Mouse (Mus musculus) erythroblast, embryonic 14.5 days (primary cell): ENCODE data around the gene Rgl1. TPM values are rescaled to one million over a fixed set of nuclear protein-coding genes. Genes with fewer than 3 reads are reported as not detected.

Source experiments
- H3K27me3 ChIP-seq: 2 replicates; pipeline ENCODE4 v1.6.1; 2012; ENCODE audit warnings: inconsistent platforms; ENCODE audit not compliant: control insufficient read depth
- H3K36me3 ChIP-seq: 2 replicates; pipeline ENCODE4 v1.6.1; 2012; ENCODE audit warnings: mild to moderate bottlenecking, inconsistent platforms; ENCODE audit not compliant: control insufficient read depth
- H3K4me1 ChIP-seq: 2 replicates; pipeline ENCODE4 v1.6.1; 2012; ENCODE audit warnings: inconsistent platforms; ENCODE audit not compliant: control insufficient read depth
- H3K4me3 ChIP-seq: replicated peaks from 2 replicates; pipeline ENCODE3; 2012; ENCODE audit warnings: moderate library complexity, mild to moderate bottlenecking, inconsistent platforms
- H3K9me3 ChIP-seq: 2 replicates; pipeline ENCODE4 v1.6.1; 2012; ENCODE audit warnings: low read length, inconsistent platforms, mixed read lengths; ENCODE audit not compliant: control insufficient read depth
- GATA1 ChIP-seq: IDR thresholded peaks from 2 replicates; pipeline ENCODE4 v1.6.1; 2012; ENCODE audit warnings: low read length, inconsistent platforms, mixed read lengths
- TAL1 ChIP-seq: IDR thresholded peaks from 3 replicates; pipeline ENCODE4 v1.6.1; 2012; ENCODE audit warnings: low read length, inconsistent platforms, mixed read lengths
- polyA plus RNA-seq: library from polyadenylated mRNA; stranded (reverse); fragments of >175 nt; gene quantifications from 2 replicates; pipeline ENCODE4 v1.2.3, GENCODE M21; 2012

The Rgl1 gene
- 0.03 and 0.07 TPM in 2 replicates for polyA plus RNA-seq

DNA sequence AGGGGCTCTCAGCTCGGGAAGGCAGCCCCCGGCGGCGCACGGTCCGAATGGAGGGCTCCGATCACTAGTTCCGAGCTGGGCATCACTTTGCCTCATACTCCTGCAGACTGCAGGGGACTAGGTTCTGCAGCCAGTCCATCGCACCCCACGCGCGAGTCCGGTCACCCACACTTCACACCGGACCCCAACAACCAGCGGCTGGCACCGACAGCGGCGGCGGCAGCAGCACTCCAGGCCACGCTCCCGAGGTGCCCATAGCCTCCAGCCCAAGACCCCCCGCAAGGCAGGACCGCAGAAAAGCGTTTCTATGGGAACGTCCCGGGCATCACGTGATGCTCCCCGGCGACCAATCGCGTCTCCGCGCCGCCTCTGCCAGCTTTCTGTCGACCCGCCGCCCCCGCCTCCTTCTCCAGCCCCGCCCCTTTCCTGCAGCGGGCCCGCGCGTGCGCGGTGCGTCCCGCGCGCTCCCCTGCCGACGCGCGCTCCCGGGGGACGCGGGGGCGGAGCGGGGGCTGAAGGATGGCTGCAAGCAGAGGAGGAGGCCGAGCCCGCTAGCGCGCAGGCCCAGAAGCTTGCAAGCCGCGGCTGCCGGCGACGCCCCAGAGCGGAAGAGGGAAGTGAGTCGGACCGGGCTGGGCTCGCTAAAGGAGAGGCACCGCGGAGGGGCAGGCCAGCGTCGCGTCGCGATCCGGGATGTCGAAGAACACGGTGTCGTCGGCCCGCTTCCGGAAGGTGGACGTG lies at the start of gene Rgl1, which contains the start of gene Arpc5:
Gene Rgl1 (minus strand): TSS at position 320 of the 741 bp plus-strand sequence.
Gene Arpc5 (plus strand): TSS at position 511 of the 741 bp plus-strand sequence.
- Histone ChIP-seq H3K36me3 (peaks cover 31% of the 10 kb centered on the region), H3K4me3 (peak within 1 kb of the TSS; percentile 94), H3K4me1 (peaks cover 21% of the 10 kb centered on the region), H3K9me3 (no peaks in the 10 kb centered on the region), H3K27me3 (peaks cover 38% of the 10 kb centered on the region)
- TF ChIP-seq TAL1 (no peak), GATA1 (no peak)

DNA sequence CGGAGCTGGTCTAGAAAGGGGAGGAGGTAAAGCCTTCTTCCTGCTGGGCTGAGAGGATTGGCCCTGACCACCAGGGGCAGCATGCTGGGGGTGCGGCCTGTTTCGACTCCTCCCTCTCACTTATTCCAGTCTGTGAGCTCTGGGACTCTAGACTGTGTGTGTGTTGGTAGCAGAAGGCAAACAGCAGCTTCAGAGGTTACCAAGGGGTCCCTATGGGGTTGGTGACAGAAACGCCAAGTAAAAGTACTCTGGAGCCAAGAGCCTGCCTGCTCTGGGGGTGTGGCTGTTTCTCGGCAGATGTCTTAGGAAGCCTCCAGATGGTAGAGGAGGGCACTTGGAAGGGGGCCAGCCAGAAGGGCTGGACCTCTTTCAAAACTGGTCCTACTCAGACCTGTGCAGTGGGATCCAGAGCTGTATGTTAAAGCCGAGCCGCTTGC lies 49.1 kb upstream of the Rgl1 start:
- TF ChIP-seq GATA1 (no peak), TAL1 (no peak)
- Histone ChIP-seq H3K36me3 (no peaks in the 10 kb centered on the region), H3K27me3 (no peaks in the 10 kb centered on the region), H3K4me3 (no peak overlapping the region), H3K4me1 (peaks cover 2% of the 10 kb centered on the region; the same call in 1 of the 2 replicates), H3K9me3 (no peaks in the 10 kb centered on the region)

DNA sequence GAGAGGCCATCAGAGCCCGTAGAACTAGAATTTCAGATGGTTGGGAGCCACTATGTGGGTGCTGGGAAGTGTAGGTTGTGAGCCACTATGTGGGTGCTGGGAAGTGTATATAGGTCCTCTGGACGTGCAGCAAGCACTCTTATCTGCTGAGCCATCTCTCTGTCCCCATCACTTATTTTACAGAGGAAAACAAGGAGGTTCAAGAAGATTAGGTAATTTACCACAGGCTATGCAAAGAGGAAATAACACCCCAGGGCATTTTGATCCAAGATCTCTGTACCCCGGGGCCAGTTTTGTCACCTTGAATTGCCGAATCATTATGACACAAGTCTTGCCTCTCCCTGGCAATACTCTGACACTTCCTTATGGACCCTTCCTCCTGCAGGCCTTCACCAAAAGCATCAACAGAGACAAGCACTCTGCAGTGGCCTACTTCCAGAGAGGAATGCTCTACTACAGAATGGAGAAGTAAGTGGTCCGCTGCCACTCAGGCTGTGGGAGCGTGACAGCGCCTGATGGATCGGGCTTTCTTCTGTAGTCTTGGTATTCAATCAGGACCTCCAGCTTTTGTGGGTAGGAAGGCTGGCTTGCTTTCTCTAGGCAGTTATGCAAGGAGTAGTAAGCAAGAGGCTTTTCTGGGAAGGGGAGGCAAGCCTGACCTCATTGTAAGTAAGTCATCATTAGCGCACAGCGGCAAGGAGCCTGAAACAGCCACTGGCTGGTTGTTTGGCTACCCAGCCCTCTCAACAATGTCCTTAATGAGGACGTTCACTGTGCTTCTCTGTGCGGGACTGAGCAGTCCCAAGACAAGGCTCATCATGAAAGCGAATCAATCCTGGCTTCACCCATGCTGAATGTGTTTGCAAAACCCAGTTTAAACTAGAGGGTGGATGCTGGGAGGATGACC lies 44.6 kb upstream of the Rgl1 start:
- TF ChIP-seq TAL1 (no peak), GATA1 (0 out of 2 replicates have a peak, but pooled peaks have one; percentile 21)
- Histone ChIP-seq H3K4me3 (no peak overlapping the region), H3K4me1 (peaks cover 3% of the 10 kb centered on the region; the same call in 1 of the 2 replicates), H3K36me3 (no peaks in the 10 kb centered on the region), H3K27me3 (no peaks in the 10 kb centered on the region), H3K9me3 (no peaks in the 10 kb centered on the region)

DNA sequence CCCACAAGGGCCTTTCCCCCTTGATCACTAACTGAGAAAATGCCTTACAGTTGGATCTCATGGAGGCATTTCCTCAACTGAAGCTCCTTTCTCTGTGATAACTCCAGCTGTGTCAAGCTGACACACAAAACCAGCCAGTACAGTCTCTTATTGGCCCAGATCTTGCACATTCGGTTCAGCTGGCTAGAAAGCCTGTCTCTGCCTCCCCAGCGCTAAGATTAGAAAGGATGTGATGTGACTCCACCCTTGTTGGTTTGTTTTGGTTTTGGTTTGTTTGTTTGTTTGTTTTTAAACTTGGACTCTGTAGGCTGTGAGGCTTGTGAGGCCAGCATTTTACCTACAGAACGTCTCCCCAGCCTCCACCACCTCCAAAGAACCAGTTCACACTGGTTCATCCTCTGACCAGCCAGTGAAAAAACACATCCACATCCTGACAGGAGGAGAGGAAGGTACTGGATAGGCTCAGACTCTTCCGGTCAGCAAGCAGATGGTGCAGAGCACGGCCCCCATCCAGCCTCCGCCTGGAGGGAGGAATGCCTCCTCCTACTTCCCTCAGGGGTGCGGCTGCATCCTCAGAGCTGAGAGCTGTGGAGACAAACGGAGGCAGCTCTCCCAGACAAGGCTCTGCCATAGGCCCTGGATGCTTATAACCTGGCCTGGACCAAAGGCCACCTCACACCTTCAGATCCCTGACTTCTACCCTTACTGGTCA lies 43.5 kb upstream of the Rgl1 start:
- Histone ChIP-seq H3K9me3 (no peaks in the 10 kb centered on the region), H3K4me3 (no peak overlapping the region), H3K4me1 (0 out of 2 replicates have a peak, but pooled peaks cover 5% of the 10 kb centered on the region), H3K36me3 (no peaks in the 10 kb centered on the region), H3K27me3 (no peaks in the 10 kb centered on the region)
- TF ChIP-seq GATA1 (no peak), TAL1 (no peak)

DNA sequence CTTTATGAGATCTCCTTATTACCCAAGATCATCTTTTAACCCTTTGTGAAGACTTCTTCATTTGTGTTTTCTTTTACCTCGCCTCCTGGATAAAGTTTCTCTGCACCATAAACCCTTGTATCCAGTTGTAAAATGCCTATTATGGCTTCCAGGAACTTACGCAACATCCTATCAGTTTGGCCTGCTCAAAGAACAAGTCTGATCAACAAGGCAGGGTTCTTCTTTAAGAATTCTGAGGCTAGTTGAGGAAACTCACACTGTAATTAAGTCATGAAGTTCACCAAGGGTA lies 42.2 kb upstream of the Rgl1 start:
- TF ChIP-seq GATA1: no peak
- TF ChIP-seq TAL1: no peak
- Histone ChIP-seq H3K27me3 (no peaks in the 10 kb centered on the region), H3K4me1 (0 out of 2 replicates have a peak, but pooled peaks cover 5% of the 10 kb centered on the region), H3K4me3 (no peak overlapping the region), H3K9me3 (no peaks in the 10 kb centered on the region), H3K36me3 (no peaks in the 10 kb centered on the region)

DNA sequence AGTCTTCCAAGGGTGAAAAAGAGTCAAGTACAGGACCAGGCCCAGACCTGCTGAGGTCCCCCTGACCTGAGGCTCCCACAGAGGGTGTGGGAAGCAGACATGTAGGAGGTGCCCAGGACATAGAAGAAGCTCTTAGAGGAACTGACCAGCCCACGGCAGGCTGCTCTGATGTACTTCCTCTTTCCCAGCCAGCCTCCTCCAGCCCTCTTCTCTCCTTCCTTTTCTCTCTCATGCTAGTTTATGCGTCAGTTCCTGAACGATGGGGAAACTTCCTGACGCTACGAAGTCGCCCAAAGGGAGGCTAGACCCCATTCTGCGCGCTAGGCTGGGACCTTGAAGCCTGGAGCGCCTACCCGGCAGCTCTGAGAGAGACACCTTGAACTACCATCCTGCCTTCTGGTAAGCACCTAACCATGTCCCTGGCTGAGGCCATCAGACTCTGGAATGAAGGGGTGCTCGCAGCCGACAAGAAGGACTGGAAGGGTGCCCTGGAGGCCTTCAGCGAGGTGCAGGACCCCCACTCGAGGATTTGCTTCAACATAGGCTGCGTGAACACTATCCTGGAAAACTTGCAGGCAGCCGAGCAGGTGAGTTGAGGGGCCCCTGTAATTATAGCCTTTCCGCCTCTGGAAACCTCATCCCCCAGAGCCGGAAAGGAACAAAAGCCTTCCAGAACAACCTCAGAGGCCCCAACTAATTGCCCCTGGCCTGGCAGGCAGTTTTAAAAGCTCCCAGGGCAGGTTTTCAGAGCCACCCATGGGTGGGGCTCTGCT lies 41.7 kb upstream of the Rgl1 start:
- Histone ChIP-seq H3K4me3 (no peak overlapping the region), H3K4me1 (0 out of 2 replicates have a peak, but pooled peaks cover 5% of the 10 kb centered on the region), H3K36me3 (no peaks in the 10 kb centered on the region), H3K9me3 (no peaks in the 10 kb centered on the region), H3K27me3 (no peaks in the 10 kb centered on the region)
- TF ChIP-seq GATA1 (no peak), TAL1 (no peak)

DNA sequence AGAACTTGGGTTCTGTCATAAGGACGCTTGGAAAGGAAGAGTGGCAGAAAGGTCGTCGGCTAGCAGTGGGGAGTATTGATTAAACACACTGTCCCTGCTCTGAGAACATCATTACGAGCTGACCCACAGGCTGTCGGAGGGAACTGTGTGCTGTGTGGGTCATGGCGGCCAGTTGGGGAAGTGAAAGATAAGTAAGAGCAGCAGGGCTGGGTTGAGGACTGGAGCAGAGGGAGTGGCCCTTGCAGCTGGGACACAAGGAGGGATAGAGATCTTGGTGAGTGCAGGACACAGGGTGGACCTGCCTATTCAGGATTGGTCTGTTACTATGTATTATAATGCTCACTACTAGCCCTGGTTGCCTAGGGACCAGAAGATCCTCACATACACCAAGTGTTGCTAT lies 38.8 kb upstream of the Rgl1 start:
- TF ChIP-seq GATA1: no peak
- TF ChIP-seq TAL1: no peak
- 0 out of 2 replicates have a peak, but pooled peaks cover 4% of the 10 kb centered on the region for H3K4me1 ChIP-seq
- no peaks in the 10 kb centered on the region for H3K36me3 ChIP-seq
- H3K9me3 ChIP-seq: no peaks in the 10 kb centered on the region
- H3K4me3 ChIP-seq: no peak overlapping the region
- H3K27me3 ChIP-seq: no peaks in the 10 kb centered on the region

DNA sequence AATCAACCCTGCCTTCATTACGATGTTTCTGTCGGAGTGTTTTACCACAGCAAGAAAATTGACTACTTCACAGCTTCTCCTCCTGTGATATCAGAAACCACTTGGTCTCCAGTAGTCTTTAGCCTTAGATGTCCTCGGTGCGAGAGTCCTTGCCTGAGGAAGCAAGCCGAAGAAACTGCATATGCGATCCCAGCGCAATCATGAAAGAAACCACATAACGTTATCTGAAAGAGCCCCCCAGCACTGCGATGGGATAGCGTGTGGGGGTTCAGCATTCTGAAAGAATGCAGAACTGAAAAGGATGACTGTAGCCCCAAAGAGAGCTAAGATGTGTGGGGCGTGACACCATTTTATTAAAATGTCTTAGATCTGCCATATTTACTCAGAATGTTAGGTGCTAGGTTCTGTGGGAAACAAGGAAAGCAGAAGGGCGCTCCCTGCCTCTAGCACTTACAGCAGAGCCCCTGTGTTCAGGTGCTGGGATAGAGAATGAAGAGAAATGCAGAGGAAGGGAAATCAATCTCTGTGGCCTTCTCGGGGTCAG lies 34.6 kb upstream of the Rgl1 start:
- TF ChIP-seq TAL1 (no peak), GATA1 (no peak)
- Histone ChIP-seq H3K27me3 (no peaks in the 10 kb centered on the region), H3K4me1 (0 out of 2 replicates have a peak, but pooled peaks cover 4% of the 10 kb centered on the region), H3K9me3 (no peaks in the 10 kb centered on the region), H3K4me3 (no peak overlapping the region), H3K36me3 (no peaks in the 10 kb centered on the region)
